Mouse (Mus musculus): Measurements from ENCODE around the gene Gtpbp6. TPM values are rescaled to one million over a fixed set of nuclear protein-coding genes. Genes with fewer than 3 reads are reported as not detected.
"Not testable (repeated sequence)": the region's sequence is repeated elsewhere in the genome, so short reads cannot be mapped to it uniquely, and the experiment has no call there.

The Gtpbp6 gene
- total RNA-seq (2014; fragmentation: Nextera tagmentation) = 20.4 and 32.2 TPM in 2 replicates
- total RNA-seq (2017) = 9.2 and 14.0 TPM in 2 replicates

DNA sequence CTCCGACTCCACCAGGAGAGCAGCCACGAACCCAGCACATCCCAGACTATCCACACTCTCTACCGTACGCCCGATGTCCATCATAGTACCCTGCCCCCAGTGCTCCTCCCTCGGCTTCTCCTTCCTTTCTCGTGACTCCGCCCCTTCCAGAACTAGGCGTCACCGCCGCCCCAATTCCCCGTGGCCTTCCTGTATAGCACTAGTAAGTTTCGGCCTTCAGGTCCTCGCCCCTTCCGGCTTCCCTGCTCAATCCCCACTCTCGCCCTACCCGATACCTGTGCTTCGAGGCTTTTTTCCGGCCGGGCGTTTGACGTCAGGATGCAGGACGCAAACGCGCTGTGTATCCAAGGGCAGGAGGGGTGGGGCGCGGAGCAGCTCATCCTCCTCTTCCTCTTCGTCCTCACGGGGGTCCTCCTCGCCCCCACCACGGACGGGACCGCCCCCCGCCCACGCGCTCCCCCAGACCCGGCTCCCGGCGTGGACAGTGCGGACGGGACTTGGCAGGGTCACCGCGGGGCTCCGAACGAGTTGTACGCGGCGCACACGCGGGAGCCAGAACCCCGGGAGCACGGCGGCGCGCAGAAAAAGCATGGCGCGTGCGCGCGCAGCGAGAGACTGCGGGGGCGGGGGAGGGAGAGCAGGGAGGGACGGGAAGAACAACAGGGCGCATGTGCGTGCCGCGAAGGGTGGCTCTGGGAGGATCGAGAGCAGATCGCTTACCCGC lies at the start of gene Gtpbp6:
Gene Gtpbp6 (minus strand): TSS at position 617 of the 724 bp plus-strand sequence.
- ATAC-seq (replicated peaks; ENCODE audit: poor library complexity, severe bottlenecking) = peak; percentile 63

DNA sequence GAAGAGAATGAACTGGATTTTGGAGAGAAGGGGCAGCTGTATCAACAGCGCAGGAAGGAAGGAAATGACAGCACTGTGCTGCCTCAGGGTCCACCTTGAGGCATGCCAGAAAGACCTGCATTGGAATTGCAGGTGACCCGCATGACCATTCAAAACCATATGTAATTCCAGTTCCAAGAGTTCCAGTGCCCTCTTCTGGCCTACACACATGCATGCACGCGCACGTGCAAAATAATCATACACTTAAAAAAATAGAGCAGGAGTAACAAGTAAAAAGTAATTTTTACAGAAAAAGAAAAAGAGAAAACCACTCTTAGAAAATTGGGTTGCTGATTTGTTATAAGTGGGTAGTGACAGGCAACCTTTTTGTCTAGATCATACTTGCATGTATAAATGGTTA lies 35.0 kb upstream of the Gtpbp6 start:
- ATAC-seq (replicated peaks; ENCODE audit: poor library complexity, severe bottlenecking) = peak; percentile 73

DNA sequence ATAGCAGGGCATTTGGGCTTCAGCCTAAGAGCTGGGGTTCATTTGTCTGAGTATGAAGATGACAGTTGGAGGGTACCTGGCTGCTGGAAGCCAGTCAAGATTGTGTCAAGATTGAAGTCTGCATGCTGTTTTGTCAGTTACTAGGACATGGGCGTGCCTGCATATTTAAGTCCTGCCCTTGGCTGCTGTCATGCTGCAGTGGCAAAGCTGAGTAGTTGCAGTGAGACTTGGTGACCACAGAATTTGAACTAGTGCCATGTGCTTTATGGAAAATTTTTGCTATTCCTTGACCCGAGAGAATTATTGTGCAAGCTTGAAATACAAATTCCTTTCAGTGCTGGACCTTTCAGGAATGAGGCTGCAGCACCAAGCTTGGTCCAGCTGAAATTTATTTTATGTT lies 34.3 kb upstream of the Gtpbp6 start:
- no peak for ATAC-seq (replicated peaks; ENCODE audit: poor library complexity, severe bottlenecking)

DNA sequence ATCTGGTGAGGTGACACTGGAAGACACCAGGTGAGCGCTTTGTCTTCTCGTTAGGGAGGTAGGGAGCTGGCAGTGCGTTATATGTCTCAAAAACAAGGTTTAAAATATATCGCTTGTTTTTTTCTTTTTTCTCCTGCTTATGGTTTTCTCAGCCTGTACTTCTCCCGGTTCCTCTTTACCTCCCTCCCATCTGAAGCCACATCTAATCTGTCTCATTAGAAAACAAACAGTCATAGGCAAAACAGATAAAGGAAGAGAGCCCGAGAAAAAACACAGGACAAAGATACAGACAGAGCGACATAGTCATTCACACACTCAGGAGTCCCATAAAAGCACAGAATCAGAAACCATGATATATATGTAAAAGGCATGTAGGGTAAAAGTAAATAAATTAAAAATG lies 32.4 kb upstream of the Gtpbp6 start:
- ATAC-seq (replicated peaks; ENCODE audit: poor library complexity, severe bottlenecking) = no peak

DNA sequence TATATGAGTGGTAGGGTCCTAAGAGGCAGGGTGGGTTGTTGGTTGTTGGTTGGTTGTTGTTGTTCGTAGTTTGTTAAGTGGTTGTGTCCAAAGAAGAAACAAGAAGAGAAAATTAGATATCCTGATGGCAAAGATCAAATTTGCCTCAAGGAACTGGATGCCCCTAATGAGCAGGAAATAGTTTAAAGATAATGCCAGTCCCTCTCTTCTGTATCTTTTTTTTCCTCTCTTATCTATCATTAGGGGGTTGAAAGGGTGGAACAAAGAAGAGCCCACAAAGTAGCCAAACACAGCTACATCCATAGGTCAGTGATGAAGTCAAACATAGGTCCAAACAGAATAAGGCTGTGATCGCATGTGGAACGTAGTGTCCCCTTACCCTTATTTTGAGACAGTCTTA lies 31.3 kb upstream of the Gtpbp6 start:
- ATAC-seq (replicated peaks; ENCODE audit: poor library complexity, severe bottlenecking) = no peak

DNA sequence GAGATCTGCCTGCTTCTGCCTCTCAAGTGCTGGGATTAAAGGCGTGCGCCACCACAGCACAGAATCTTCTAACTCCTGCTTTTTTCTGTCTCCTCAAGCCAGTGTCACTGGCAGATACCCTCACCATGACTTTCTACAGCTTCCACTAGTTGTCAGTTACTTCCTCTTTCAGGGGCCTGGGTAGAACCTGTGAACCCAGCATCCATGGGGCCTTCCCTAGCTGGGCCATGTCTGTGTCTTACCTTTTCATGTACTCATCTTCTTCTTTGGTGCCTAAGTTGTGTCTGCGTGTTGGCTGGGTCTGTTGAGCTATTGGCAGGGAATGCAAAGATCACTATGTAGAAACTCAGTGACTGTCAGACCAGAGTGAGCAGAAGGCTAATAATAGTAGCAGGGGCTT lies 29.8 kb upstream of the Gtpbp6 start:
- ATAC-seq (replicated peaks; ENCODE audit: poor library complexity, severe bottlenecking) = no peak; the same call in 1 of the 2 replicates

DNA sequence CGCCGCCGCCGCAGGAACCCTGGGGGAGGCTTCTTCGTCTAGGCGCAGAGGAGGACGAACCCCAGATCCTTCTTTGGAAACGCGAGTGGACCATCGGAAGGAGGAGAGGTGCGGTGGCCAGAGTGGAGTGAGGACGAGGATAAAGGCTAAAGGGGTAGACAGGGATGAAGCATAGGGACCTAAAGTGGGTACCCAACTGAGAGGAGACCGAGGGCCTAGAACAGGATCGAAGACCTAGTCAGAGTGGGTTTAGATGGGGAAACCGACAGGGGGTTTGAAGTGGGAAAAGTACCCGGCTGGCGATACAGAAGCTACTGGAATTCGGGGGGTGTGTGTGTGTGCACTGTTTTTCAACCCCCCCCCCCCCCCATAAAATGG lies 28.1 kb upstream of the Gtpbp6 start:
- no peak; the same call in 1 of the 2 replicates for ATAC-seq (replicated peaks; ENCODE audit: poor library complexity, severe bottlenecking)

DNA sequence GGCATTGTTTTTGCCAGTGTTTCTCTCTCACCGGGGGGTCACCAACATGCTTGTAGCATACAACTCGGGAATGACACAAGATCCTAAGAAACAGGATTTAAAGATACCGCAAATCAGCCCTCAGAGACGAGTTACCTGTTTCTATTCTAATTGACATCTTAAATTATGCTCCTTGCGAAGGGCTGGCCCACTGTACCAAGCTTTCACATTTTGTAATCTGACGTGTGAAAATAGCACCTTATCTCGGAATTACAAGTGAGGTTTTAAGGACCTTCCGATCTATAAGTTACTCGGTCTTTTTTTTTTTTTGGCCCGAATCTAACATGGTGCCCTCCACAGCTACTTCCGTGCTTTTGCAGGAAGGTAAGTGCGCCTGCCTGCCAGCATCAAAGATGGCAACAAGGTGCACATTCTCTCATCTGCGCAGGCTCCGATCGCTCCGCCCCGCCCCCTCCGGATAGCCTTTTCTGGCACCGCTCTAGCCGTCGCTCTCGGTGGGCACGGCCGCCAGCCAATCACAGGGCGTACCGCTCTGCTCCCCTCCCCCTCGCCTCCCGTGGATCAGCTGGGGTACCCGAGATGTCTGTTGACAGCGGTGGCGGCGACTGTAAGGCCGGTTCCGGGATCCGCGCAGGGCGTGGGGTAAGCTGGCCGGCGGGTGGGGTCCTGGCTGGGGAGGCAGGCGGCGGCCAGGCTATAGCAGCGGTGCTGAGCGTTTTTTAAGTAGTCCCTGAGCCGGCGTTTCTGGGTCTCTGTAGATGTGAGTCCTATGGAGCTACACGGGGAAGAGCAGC lies 27.5 kb upstream of the Gtpbp6 start, which contains the start of gene Chfr:
Gene Chfr (plus strand): TSS at position 550 of the 794 bp plus-strand sequence.
- ATAC-seq (replicated peaks; ENCODE audit: poor library complexity, severe bottlenecking) = peak; percentile 97

DNA sequence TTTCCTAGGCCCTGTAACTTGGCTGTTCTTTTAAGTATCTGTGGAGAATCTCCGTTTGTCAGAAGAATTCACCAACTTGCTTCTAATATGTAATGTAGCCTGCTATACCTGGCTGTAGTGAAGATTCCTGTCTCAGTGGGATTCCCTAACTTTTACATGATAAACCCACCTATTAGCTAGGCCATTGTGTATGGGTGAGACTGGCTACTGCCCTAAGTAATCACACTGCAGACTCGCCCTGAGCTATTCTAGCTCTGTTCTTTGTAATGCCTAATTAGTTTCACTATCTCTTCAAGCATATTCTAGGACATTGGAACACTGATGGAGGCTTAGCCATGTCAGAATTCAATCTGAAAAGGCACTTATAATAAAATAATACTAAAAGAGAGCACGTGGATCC lies 14.4 kb upstream of the Gtpbp6 start:
- not testable (repeated sequence) for ATAC-seq (replicated peaks; ENCODE audit: poor library complexity, severe bottlenecking)

DNA sequence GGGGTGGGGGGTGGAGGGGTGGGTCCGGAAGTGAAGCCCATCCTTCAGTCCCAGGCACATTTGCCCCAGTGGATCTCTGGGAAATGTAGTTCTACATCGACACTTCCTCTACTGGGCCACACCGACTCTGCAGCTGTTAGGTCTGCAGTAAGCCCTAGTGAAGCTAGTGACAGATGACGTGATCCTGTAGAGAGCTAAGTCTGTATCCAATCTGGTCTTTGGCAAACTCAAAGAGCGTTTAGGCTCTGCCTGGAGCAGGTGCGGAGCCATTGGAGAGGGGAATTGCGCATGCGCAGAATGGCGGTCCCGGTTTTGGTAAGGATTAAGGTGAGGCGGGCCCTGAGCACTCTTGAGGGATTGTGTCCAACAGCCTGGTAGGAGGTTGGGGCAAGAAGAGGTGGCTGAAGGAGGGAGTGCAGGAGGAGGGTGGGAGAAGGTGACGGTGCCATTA lies 2.0 kb upstream of the Gtpbp6 start, which contains the start of gene Zfp605:
Gene Zfp605 (plus strand): TSS at position 102 of the 451 bp plus-strand sequence.
- ATAC-seq (replicated peaks; ENCODE audit: poor library complexity, severe bottlenecking) = peak; percentile 52

DNA sequence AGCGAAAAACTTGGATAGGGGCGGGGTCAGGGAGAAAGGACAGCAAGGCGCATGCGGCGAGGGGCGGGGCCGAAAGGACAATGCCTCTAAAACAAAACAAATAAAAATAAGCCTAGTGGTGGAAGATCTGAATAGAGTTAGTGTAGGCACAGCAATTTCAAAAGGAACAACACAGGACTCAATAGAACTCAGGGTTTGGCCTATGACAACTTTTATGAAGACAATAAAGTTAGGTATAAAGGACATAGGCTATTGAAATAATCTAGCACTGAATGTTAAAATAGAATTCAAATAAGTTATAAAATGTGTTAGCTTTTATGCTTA lies 270 bp upstream of the Gtpbp6 start:
- no peak for ATAC-seq (replicated peaks; ENCODE audit: poor library complexity, severe bottlenecking)

DNA sequence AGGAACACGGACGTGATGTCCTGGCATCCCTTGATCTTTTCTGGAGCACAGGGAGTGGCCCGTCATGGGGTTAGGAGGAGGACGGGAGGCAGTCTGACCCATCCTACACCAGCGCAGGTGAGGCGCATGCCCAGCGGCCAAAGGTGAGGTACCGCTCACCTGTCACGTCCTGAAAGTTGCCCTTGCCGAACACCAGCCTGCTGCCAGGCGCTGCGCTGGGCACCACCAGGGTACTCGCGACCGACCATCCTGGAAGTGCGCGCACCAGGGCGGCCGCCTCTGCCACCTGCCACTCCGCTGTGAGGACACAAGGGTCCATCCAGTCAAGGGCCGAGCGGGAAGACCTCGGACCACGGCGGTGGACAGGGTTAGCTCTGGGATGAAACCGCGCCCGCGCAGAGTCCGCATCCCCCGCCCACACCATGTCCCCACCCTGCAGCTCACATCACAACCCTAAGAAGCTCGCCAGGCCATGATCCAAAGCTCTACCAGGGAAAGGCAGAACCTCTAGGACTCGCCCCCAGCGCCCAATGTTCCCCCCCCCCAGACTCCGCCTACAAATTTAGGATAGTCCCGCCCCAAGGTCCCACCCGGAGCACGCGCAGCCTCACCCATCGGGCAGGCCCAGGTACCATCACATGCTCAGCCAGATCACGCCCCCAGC lies 964 bp downstream of the Gtpbp6 start:
- ATAC-seq (replicated peaks; ENCODE audit: poor library complexity, severe bottlenecking) = no peak

DNA sequence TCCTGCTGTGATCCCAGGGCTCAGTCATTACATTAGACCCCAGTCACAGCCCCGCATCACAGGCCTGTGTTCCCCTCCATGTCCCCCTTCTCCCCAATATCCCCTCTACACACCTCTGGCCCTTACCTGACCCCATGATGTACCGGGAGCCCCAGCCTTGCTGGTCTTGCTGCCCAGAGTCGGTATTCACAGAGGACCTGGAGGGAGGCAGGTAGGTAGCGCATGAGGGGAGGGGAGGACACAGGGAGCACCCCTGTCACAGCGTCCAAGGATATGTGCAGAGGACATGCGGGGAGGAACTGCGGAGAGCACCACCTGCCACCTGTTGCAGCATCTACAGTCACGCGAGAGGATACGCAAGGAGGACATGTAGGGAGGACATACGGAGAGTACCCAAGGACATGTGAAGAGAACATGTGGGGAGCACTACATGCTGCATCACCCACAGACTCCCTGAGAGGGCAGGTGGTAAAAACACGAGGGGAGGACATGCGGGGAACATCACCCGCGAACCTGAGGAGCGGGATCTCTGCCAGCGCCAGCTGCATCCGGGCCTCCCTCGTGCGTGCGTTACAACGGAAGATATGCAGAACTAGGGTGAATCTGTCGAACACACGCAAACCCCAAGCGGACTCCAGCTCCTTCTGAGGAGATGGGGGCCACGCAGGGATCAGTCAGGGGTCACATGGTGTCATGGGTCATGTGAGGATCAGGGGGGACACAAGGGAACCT lies 1.7 kb downstream of the Gtpbp6 start:
- ATAC-seq (replicated peaks; ENCODE audit: poor library complexity, severe bottlenecking) = no peak

DNA sequence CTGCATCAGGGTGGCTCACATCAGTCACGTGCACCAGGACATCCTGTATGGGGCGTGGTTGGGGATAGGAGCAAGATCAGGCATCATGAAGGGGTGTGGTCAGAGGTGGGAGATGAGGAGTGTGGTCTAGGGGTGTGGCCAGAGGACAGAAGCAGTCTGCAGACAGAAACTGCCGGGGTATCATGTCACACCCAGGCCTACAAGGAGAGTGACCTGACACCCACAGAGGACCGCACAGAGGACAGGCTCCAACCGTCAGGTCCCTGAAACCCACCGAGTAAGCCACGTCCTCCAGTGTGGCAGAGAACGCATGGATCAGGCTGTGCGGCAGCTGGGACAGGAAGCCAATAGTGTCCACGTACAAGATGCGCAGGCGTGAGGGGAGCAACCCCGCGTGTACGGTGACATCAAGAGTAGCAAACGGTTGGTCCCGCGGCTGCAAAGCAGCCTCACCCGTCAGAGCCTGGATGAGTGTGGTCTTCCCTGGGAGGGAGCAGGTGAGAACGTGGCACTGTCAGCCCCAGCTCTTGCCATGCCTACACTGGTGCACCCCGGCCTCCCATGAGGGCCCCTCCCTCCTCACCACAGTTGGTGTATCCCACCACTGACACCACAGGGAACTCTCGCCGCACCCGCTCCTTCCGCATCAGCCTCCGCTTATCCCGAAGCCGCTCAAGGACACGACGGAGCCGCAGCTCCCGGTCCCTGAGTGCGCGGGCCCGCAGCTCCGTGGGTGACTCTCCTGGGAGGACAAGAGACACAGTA lies 3.2 kb downstream of the Gtpbp6 start:
- ATAC-seq (replicated peaks; ENCODE audit: poor library complexity, severe bottlenecking) = no peak

DNA sequence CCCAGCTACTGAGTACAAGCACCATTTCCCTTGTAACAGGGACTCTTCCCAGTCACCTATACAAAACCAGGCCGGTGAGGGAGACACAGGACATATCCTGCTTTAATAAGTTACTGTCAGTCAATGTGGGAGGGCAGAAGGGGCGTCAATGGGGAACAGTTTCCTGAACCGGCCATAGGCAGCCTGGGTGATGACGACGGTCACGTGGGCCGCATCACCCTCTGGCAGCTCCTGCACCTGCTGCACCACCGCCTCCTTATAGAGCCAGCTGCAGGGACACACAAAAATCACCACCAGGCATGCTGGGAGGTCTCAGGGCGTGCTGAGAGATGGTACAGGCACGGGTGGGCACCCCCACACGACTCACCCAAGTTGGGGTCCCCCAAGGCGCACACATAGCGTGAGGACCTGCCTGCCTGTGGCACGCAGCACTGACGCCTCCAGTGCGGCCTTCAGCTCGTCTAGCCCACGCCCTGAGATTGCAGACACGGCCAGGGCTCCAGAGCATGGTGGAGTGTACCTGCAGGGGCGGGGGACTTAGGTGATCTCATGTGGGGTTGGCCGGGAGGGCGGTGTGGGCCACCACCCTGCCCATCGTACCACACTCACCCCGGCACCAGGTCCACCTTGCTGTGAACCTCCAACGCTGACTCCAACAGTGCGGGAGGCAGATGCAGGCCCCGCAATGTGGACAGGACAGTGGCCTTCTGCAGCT lies 3.9 kb downstream of the Gtpbp6 start:
- ATAC-seq (replicated peaks; ENCODE audit: poor library complexity, severe bottlenecking) = no peak

DNA sequence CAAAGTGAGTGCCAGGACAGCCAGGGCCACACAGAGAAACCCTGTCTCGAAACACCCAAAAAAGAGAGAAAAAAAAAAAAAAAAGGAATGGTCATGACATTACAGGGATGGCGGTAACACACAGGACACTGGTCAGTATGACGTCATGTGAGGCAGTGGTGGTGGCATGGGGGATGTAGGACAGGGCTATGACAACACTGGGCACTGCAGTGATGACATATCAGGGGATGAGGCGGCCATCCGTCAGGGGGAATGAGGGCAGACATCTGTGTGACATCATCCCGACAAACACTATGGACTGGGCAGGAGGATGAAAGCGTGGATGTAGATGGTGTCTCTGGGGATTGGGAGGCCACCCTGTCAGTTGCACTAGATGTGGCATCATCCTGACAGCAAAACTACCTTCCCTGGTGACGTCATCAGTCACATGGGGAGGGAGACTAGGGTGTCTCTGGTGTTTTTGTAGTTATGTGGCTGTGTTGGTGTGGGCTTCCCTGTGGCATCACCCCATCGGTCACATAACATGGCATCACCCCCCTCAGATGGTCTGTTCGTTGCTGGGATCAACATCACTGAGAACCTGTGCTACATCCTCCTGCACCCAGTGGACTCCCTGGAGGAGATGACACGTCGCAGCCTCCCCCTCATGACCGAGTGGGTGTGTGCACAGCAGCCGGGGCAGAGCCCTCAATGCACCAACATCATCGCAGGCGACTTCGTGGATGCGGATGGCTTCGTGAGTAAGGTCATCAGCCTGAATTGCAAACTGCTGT lies 5.0 kb downstream of the Gtpbp6 start:
- no peak for ATAC-seq (replicated peaks; ENCODE audit: poor library complexity, severe bottlenecking)

DNA sequence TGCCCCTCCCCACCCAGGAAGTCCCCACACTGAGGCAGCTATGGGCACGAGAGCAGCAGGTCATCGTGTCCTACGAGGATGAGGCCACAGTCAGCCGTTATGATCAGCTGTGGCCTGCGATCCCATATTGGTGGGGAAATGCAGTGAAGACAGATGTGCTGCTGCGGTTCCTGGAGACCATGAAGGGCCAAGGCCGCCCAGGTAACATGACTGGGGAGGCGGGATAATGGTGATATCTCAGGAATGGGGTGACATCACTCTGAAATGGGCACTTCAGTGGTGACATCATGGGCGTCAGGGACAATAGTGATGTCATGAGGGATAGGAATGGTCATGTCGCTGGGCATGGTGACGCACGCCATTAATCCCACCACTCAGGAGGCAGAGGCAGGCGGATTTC lies 5.6 kb downstream of the Gtpbp6 start:
- no peak for ATAC-seq (replicated peaks; ENCODE audit: poor library complexity, severe bottlenecking)

DNA sequence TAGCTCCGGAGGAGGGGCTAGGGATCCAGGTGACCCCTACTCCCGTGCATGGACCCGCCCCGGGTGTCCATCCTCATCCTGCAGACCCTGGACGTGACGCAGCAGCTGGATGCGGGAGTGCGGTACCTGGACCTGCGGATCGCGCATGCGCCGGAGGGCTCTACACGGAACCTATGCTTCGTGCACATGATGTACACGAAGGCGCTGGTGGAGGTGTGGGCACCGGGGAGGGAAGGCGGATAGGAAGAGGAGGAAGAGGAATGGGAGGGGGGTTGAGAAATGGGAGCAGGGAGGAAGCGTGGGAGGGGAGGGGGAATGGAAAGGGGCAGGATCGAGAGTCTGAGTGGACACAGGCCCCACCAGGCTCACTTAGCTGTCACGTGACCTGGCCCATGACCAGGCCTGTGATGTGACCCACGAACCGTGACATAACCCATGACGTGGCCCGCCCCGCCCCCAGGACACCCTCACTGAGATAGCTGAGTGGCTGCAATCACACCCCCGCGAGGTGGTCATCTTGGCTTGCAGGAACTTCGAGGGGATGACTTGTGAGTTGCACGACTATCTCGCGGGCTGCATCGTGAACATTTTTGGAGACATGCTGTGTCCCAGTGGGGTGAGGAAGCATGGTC lies 6.2 kb downstream of the Gtpbp6 start:
- peak; percentile 38 for ATAC-seq (replicated peaks; ENCODE audit: poor library complexity, severe bottlenecking)

Data from granulocyte monocyte progenitor cell, adult 5-6 weeks (primary cell).